Mouse (Mus musculus) gastrocnemius, adult 8-10 months (tissue): ENCODE measurements around the gene Timp4. TPM values are rescaled to one million over a fixed set of nuclear protein-coding genes. Genes with fewer than 3 reads are reported as not detected.
"Not testable (repeated sequence)": the region's sequence is repeated elsewhere in the genome, so short reads cannot be mapped to it uniquely, and the experiment has no call there.

Experiments
- DNase-seq, 2 experiments: peaks; one replicate each; pipeline ENCODE4 v3.0.0; 2022; ENCODE audit warnings: low spot score in 2 of 2
- total RNA-seq, 4 experiments: library from RNA; stranded (reverse); gene quantifications; 2 replicates each; pipeline ENCODE4 v1.2.4; 2022

Timp4 gene
- total RNA-seq, 4 experiments from 2014 or later = 6.5 to 19.5 (median 15.6) TPM

DNA sequence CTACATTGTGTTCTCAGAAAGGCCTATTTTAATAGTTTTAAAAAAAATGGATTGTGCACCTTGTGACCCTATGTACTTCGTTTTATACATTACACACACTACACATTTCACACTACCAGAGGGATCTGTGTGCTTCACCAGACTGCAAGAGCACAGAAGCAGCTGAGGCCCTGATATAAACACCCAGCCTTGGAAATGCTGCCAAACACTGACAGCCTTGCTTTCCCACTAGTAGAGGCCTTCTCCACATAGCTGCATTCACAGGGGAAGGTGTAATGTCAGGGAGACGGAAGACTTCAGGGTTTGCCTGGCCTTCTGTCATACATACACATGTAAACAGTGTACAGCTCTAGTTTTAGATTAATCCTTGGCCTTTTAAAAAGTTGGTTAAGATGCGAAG, 3.2 kb upstream of the Timp4 start:
- DNase-seq = no peak

DNA sequence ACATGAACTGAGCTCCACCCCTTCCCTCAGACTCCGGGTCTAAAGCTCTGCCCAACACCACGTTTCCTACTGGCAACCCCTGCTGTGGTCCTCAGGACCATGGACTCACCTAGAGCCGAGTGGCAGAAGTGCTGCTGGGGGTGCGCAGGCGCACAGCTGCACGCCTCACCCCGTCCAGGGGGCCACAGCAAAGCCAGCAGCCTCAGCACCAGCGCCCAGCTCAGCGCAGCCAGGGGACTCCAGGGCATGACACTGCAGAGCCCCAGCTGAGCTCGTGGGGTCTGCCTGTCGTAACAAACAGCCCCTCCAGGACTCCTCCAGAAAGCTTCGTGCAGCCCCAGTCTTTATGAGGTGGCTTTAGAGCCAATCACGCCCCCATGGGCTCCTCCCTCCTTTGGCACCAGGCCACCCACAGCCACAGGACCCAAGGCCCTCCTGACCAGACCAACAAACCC, 447 bp downstream of the Timp4 start:
- DNase-seq = peak in 1 of 2 experiments; percentile 20

DNA sequence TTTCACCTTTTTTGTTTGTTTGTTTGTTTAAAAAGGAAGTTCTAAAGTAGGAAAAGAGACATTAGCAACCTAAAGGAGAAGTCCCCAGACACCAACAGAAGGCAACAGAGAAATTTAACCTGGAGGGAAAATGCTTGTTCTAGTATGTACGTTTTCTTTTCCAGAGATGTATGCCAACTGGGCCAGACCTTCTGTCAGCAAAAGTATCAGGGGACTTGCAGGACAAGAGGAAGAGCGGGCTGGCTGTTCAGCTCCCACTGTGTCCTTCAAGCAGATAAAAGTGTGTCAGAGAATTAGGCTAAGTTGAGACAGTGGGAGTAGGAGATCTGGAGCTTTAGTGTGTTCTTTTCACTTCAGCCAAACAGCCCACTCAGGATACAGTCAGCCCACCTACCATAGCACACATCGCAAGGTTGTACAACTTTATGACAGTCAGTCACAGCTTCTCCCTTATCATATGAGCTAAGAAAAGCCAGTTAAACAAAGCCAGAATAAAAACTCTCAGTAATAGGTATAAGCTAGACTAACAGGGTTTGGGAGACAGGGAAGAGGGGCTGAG, 6.4 kb downstream of the Timp4 start:
- no peak for DNase-seq

DNA sequence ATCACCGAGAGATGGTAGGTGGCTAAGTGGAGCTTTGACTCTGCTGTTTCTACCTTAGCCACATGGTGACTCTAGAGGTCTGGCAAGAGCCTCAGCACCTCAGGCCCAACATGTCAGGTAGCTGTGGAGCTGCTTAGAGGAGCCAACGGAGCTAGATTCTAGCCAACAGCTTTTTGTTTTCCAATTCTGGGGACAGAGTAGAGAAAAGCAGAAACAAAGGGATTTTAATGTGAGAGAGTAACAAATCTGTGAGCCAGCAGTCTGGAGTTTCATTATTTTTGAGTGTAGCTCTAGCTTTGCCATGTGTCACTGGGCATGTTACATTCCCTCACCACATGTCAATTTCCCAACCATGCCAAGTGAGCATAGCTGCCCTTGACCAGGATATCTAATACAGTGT, 7.8 kb downstream of the Timp4 start:
- no peak for DNase-seq

DNA sequence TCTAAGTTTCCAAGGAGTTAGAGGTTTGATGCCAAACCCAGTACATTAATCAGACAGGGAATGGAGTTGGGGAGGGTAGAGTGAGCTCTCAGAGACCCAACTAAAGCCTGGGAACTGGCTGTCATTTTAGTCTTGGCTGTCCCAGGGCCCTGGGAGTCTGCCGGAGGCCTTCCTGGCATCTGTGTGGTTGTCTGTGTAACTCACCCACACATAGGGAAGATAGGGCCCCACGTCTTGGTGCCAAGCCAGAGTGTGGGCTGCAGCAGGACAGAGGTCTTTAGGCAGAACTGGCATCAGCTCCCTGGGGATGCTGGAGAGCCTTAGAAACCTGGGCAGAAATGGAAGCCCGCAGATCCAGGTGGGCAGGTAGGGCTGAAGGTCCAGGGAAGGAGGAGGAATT, 10.1 kb downstream of the Timp4 start:
- no peak for DNase-seq

DNA sequence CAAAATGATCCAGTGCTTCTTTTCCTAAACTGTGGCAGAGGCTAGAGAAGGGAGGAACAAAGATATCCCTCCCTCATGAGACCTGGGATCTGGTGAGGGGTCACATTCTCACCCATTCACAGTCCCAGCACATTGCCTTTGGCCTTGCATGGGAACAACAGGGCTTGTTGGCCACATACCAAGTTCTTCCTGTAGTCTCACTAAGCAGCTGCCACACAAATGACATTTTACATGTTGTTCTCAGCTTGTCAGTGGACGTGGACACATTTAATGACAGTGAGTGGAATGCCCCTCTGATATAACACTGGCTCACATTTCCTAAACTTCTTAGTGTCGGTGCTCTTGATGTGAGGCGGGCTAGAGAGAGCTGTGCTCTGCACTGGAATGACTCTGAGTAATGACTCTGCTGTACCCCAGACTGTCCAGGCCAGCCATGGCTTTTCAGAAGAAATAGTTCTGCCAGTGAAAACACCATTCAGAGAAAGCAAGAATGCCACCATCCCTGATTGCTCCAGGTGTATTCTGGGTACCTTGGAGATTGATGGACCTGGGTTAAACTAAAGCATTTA, 10.8 kb downstream of the Timp4 start:
- no peak for DNase-seq

DNA sequence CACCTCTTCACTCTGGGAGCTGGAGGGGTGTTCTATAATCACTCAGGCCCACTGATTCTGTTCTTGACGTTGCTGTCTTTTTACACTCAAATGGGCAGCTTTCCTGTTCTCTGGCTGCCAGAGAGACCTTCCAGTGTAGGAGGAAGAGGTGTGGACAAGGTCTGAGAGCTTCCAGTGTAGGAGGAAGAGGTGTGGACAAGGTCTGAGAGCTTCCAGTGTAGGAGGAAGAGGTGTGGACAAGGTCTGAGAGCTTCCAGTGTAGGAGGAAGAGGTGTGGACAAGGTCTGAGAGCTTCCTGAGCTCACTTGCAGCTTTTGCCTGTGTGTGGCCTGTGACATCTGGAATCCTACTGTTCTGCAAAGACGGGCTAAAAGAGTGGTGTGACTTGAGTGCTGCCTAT, 11.6 kb downstream of the Timp4 start:
- not testable (repeated sequence) for DNase-seq

DNA sequence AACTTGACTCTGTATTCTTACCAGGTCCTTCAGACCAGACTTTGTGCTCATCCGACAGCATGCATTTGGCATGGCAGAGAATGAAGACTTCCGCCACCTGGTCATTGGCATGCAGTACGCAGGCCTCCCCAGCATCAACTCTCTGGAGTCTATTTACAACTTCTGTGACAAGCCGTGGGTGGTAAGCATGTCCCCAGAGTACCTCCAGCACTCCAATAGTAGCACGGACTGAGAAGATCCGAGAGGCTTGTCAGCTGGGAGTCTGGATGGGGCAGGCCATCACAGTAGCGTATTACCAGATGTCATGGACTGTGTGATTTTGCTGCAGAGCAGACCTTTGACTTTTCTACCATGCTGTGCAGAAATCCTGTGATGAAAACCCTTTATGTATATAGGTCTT, 12.7 kb downstream of the Timp4 start:
- DNase-seq = no peak

DNA sequence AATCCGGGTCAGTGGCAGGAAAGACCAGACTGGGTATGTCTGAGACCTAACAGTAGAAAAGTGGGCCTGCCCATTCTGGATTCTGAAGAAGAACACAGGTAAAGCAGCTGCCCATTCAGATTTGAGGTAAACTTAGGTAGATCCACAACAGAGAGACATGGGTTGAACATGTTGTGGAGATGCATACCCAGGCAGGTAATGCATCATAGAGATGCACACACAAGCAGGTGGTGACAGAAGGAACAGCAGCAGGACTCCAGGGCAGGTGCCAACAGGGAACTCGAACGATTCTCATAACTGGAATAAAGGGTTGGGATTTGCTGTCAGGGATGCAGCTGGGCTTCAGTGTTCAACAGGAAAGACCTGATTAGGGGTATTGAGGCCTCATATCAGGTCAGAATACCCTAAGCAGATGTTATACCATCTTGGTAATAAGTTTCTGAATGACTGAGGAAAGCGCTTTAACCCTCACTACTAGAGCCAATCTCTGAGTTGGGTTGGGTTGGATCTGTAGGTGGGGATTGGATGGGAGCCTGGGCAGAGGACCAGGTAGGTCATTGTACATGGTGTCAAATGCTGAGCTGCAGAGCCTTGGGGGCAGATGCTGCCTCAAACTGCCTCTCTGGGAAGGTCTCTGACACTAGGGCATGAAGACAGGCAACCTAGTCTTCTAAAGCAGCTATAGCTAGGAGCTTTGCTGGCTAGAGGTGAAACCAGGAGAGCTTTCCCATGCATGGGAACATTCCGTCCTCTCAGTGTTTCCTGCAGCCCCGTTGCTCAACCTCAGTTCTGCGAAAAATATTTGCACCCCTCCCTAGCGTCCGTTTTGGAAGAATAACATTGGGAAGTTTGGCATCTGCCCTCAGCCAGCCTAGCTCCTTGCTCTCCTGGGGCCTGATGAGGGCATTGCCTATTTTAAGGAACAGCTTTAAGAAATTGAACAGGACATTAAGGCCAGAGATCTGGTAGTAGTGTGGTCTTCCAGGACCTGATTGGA, 13.7 kb downstream of the Timp4 start:
- peak; percentile 15 to 41 for DNase-seq

DNA sequence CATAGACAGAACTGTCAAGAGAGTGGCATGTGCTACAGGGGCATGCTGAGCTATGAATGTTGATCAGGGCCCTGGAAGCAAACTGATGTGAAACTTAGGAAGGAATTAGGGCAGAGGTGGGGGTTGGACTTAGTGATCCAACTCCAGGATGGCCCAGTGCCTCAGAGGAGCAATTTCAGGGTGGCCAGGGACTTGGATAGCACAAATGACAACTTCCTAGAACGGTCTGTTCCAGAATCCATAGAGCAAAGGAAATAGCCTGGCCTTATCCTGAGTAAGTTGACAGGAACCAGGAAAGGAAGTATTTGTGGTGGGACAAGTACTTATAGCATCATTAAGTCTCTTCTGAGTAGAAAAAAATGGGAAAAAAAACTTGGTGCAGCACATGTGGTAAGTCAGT, 19.4 kb downstream of the Timp4 start:
- no peak for DNase-seq

DNA sequence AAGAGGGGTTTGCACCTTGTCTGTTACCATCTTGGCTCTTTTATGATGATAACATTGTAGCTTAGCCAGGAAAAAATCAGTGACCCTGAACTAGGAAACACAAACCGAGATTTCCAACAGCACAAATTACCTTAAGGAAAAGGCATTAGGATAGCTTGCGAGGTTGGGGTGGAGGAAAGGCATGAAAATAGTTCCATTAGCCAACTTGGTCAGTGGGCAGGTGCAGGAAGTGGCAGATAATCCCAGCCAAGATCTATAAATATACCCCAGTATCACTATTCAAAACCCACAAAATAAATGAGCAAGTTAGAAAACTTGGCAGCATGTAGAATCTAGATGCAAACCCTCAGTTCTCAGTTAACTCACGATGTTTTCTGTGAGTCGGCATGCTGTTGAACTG, 20.2 kb downstream of the Timp4 start:
- no peak for DNase-seq

DNA sequence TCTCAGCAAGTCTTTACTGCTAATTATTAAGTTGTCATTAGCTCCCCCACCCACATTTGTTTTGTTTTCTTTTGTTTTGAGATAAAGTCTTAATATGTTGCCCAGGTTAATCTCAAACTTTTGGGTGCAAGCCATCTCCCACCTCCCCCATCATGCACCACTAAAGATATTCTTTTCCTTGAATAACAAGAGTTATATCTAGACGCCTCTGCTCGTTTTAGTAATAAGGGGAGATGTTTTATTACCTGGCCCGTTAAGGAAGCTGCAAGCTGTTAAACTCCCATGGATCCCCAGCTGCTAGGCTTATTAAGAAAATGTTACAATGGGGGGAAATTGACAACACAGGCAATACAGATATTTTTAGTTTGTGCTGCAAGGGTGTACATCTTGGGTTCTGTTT, 21.4 kb downstream of the Timp4 start:
- DNase-seq = no peak

DNA sequence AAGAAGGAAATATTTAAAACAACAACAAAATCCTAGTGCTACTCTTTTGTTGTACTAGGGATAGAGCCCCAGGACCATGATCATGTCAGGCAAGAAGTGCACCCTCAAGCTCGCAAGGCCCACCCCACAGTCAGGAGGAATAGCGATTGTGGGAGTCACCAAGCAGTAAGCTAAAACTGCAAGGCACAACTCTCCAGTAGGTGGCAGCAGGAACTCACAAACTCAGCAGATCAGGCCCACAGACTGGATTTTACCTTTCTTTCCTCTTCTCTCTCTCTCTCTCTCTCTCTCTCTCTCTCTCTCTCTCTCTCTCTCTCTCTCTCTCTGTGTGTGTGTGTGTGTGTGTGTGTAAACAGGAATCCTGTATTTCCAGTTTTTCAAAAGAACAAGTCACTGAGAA, 24.5 kb downstream of the Timp4 start:
- DNase-seq = peak; percentile 54 to 59

DNA sequence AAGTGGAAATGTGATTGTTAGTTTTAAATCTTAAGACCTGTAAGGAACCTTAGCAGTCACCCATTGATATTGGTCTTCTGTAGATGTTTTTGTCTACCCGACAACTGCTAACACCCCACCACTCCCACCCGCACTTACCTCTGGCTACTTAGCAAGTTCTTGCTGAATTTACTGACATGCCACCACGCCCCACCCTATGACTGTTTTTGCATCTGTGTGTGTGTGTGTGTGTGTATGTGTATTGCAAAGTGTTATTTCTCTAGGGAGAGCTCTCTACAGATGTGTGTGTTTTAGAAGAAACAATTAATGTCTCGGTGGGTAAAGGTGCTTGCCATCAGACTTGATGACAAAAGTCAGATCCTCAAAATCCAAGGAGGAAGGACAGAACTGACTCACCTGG, 25.0 kb downstream of the Timp4 start, which contains the start of gene Gm17482:
Gene Gm17482 (plus strand): TSS at position 301 of the 400 bp plus-strand sequence.
- no peak for DNase-seq

DNA sequence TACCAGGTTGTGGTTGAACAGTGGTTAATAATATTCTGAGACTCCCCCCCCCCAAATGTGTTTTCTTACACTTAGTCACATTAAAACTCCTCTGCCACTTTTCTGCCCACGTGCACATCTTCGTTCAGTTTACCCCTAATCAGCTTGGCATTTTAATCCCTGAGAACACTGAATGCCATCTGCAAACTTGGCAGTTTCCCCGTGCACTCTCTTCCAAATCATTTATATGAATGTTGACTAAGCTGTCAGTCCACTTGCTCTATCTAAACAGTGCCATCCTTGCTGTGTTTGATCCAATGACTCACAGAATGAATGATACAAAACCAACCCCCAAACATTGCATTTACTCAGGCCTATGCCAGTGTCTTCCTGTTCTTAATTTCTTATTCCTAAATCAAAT, 26.5 kb downstream of the Timp4 start:
- DNase-seq = no peak

DNA sequence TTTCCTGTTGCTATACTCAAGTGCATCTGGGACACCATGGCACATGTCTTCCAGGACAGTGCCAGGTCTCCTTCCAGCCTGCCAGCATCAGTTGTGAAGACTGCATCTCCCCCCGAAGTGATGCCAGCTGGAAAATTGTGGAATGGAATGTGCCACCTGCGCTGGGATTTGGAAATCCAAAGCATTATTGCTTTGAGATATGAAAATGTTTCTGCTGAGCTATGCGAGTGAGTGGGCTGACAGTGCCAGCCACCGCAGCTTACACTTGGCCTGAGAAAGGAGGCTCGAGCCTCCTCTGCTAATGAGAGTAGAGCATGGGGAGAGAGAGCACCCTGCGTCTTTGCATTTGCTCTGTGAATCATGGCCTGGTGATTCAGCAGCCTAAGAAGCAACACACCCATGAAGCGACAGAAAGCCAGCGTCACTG, 30.8 kb downstream of the Timp4 start:
- no peak for DNase-seq

DNA sequence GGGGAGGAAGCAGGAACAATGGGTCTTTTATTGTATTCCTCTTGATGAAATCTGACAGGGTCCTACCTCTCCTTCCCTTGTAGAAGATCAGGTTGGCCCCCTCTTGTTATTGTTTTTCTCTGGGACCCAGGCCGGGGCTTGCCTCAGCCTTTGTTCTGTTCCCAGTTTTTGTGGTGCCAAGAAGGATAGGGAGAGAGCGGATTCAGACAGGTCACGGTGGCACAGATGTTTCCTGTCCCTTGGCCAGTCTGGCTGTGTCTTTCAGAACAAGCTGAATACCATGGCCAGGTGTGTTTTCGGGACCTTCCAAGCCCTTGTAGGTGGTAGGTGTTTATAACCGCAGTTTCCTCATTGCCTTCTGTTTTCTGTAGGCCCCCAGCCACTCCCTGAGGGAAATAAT, 38.9 kb downstream of the Timp4 start:
- DNase-seq = no peak

DNA sequence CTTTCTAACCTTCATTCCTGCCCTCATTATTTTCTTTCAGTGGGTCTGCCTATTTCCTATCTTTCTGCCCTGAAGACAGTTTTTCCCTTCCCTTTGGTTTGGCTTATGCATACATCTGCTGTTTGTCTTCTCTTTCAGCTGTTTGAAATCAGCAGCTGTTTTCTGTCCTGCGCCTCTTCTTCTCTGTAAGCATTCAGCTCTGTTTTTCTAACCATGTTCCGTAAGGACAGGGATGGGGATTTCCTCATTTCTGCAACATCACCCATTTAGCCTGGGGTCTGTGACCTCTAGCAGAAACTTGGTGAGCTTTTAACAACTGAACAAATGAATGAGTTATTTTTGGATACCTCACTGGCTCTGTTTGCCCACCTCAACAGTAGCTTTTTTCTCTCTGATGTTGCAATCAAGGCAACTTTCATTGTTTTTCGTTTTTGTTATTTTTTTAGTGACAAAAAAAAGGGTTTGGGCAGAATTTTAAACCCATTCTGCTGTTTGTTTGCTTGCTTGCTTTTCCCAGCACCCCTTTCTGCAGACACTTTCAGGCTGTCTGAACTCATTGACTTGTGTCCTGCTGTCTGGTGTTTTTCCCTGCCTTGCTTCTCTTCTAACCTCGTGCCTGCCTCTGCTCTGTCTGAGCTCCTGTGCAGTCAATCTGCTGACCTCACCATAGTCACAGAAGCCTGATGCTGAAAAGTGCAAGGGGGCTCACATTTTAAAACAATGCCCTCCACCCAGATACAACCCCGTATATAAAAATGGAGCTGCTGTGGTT, 39.7 kb downstream of the Timp4 start:
- DNase-seq = no peak

DNA sequence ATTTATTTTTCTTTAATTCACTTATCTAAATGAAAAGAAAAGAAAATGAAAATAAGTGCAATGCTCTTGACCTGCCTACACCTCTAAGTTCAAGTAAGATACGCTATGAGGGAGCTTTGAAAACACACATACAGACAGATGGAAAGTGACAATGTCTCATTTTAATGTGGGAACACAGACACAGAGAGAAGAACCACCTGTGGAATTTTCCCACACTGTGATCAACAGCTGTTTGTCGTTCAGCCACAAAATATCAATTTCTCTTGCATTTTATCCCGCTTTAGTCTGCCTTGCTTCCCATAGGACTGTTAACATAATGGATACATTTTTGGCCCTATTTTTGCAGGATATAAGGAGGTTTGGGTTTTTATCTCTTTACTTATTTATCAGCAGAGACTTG, 41.2 kb downstream of the Timp4 start:
- DNase-seq = no peak

DNA sequence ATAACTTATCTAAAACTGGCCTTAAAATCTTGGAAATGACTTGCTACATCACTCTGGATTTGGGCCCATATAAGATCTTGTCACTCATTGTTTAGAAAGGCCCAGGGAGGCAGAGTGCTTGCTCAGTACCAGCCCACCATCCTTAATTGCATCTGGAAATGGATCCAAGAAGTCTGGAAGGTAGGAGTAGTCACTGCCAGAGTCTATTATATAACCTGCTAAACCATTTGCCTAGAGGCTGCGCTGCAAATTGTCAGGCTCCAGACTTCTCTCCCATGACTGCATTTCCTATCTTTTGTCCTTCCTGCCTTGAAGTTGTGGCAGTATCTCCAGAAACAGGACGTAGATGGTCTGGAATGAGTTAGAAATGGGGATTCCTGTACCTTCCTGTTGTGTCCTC, 41.8 kb downstream of the Timp4 start:
- no peak for DNase-seq

DNA sequence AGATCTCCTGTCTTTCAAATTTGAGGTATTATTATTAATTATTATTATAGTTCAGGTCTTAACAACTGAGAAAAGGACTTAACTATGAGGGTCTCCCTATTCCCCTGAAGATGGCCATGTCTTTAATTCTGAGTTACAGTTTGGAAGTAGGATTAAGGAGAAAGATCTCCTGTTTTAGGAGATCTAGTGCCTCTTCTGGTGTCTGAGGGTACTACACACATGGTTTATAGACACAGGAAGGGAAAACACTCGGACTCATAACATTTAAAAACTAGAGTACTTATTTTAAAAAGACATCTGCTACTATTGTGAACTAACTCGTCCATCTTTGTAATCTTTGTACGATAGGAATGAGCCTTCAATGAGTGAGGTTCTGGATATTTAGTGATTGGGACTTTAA, 49.0 kb downstream of the Timp4 start:
- DNase-seq = no peak

DNA sequence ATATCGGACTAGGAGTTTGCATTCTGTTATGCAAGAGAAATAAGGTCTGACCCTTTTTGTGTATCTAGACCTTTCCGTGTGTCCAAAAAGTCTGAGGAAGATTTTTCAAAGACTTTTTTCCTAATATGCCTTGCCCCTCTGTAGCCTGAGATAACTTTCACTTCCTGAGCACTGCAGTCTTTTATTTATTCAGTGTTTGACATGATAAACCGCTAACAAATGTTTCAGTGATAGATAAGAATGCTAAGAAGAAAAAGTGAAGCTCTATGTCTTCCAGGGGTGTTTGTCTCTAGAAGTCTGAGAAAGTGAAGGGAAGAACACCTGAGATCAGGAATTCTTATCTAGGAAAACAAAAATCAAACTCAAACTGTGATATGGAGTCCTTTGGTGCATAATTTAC, 51.3 kb downstream of the Timp4 start:
- no peak for DNase-seq
